Comparison of ENCODE assay signal across 9 mouse cellular contexts in the genomic region with DNA sequence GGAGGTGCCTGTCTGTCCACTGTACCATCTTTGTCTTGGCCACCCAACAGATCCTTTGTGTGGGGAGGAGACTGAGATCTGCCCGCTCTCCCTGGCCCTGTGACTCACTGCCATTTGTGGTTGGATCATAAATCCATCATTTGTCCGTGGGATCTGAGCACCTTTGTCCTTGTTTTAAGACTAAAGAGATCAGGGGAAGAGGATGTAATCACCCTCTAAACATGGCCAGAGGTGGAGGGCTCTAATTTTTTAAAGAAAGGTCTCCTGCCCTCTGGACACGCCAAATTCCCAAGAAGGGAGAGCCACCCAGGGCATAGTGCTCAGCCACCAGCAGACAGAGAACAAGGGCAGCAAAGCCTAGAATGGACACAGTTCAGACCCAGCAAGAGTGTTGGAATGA. TPM values are rescaled to one million over a fixed set of nuclear protein-coding genes. Genes with fewer than 3 reads are reported as not detected.
A peak's percentile ranks its signal among the peaks of the same experiment; 100 is the strongest.
DNase-seq lines count a peak whose midpoint lies in the region; ATAC-seq and TF ChIP-seq lines count a peak whose summit lies in the region.
"Had no signal": no experiment of that assay in that cellular context is flagged by ENCODE, and none has a peak within 500 bp of the region (broad histone marks: within the 10 kb centered on the region; RNA-seq: fewer than 3 reads in every experiment).

No protein-coding gene starts in this region.

- H3K4me2 ChIP-seq in kidney, embryonic 16.5 days (replicated peaks; ENCODE audit: low read depth, low read length), result no peak overlapping the region
- no peak overlapping the region for H3K4me2 ChIP-seq in embryonic facial prominence, embryonic 14.5 days (ENCODE audit: low read depth, low read length)
- H3K4me2 ChIP-seq in liver, postnatal 0 days (ENCODE audit: low read depth, low read length), result peak overlapping the region; percentile 78

- peak overlapping the region; percentile 69 for H3K4me3 ChIP-seq in erythroblast, embryonic 14.5 days (replicated peaks)
- no peak overlapping the region for H3K4me3 ChIP-seq in kidney, embryonic 16.5 days (ENCODE audit: low read length)
- H3K4me3 ChIP-seq in embryonic facial prominence, embryonic 14.5 days (ENCODE audit: low read depth, low read length), result no peak overlapping the region
- no peak overlapping the region for H3K4me3 ChIP-seq in liver, postnatal 0 days (ENCODE audit: low read depth, low read length)

- no peaks in the 10 kb centered on the region; the same call in 1 of the 2 replicates for H3K36me3 ChIP-seq in erythroblast, embryonic 14.5 days (ENCODE audit: control insufficient read depth)
- H3K36me3 ChIP-seq in kidney, embryonic 16.5 days (ENCODE audit: insufficient read depth, low read length), result no peaks in the 10 kb centered on the region
- no peaks in the 10 kb centered on the region for H3K36me3 ChIP-seq in embryonic facial prominence, embryonic 14.5 days (ENCODE audit: control insufficient read depth, insufficient read depth, low read length)
- H3K36me3 ChIP-seq in liver, postnatal 0 days (replicated peaks; ENCODE audit: insufficient read depth, low read length), result no peaks in the 10 kb centered on the region

- H3K27me3 ChIP-seq in erythroblast, embryonic 14.5 days (ENCODE audit: control insufficient read depth), result peaks cover 11% of the 10 kb centered on the region
- no peaks in the 10 kb centered on the region for H3K27me3 ChIP-seq in kidney, embryonic 16.5 days (ENCODE audit: insufficient read depth, low read length)
- no peaks in the 10 kb centered on the region for H3K27me3 ChIP-seq in embryonic facial prominence, embryonic 14.5 days (replicated peaks; ENCODE audit: control insufficient read depth, insufficient read depth, low read length)
- H3K27me3 ChIP-seq in liver, postnatal 0 days (ENCODE audit: insufficient read depth, low read length), result no peaks in the 10 kb centered on the region

- no peak for TF ChIP-seq EP300 in liver, postnatal 0 days (IDR thresholded peaks at IDR 0.05; ENCODE audit: low read depth)

- 65% methylated on average over 3 of the region's 3 CpGs for WGBS in kidney, embryonic 16.5 days
- WGBS in embryonic facial prominence, embryonic 14.5 days, result 87% methylated on average over 3 of the region's 3 CpGs
- 75% methylated on average over 3 of the region's 3 CpGs for WGBS in liver, postnatal 0 days (ENCODE audit: insufficient replicate concordance)

- no peak overlapping the region for H3K9ac ChIP-seq in kidney, embryonic 16.5 days (replicated peaks; ENCODE audit: low read length)
- H3K9ac ChIP-seq in embryonic facial prominence, embryonic 14.5 days (ENCODE audit: low read depth, low read length), result no peak overlapping the region
- H3K9ac ChIP-seq in liver, postnatal 0 days (replicated peaks), result peak overlapping the region; percentile 52

- no peaks in the 10 kb centered on the region for H3K9me3 ChIP-seq in erythroblast, embryonic 14.5 days (ENCODE audit: control insufficient read depth, low read length)
- no peaks in the 10 kb centered on the region for H3K9me3 ChIP-seq in kidney, embryonic 16.5 days (ENCODE audit: low read length)
- no peaks in the 10 kb centered on the region for H3K9me3 ChIP-seq in embryonic facial prominence, embryonic 14.5 days (ENCODE audit: control insufficient read depth, low read length)
- H3K9me3 ChIP-seq in liver, postnatal 0 days (ENCODE audit: low read length), result no peaks in the 10 kb centered on the region

- no peak for DNase-seq in kidney, postnatal 4 days
- DNase-seq in embryonic facial prominence, embryonic 14.5 days (ENCODE audit: low spot score), result no peak
- DNase-seq in liver, postnatal 0 days, result no peak
- no peak for DNase-seq in layer of hippocampus, postnatal 25 days (ENCODE audit: extremely low spot score in 1 of 2, low spot score in 1 of 2)

- H3K4me1 ChIP-seq in erythroblast, embryonic 14.5 days (ENCODE audit: control insufficient read depth), result peaks cover 94% of the 10 kb centered on the region
- H3K4me1 ChIP-seq in kidney, embryonic 16.5 days (ENCODE audit: insufficient read depth, low read length), result peaks cover 34% of the 10 kb centered on the region
- peaks cover 45% of the 10 kb centered on the region for H3K4me1 ChIP-seq in embryonic facial prominence, embryonic 14.5 days (ENCODE audit: control insufficient read depth, insufficient read depth, low read length)
- peaks cover 66% of the 10 kb centered on the region for H3K4me1 ChIP-seq in liver, postnatal 0 days (ENCODE audit: insufficient read depth)

- H3K27ac ChIP-seq in kidney, embryonic 16.5 days (ENCODE audit: low read length), result peak overlapping the region; percentile 94; the same call in 1 of the 2 replicates
- H3K27ac ChIP-seq in embryonic facial prominence, embryonic 14.5 days (replicated peaks; ENCODE audit: low read depth, low read length), result peak overlapping the region; percentile 84; the same call in 1 of the 2 replicates
- H3K27ac ChIP-seq in liver, postnatal 0 days (ENCODE audit: low read depth), result peak overlapping the region; percentile 96

- no peak for TF ChIP-seq CTCF in liver, postnatal 0 days (IDR thresholded peaks at IDR 0.05; ENCODE audit: low read depth)

- ATAC-seq in erythroblast, adult 5-6 weeks (replicated peaks; ENCODE audit: low FRiP score, poor library complexity, severe bottlenecking), result no peak
- no peak for ATAC-seq in kidney, embryonic 16.5 days (ENCODE audit: low FRiP score, low TSS enrichment)
- no peak for ATAC-seq in embryonic facial prominence, embryonic 14.5 days (ENCODE audit: low read depth)
- ATAC-seq in liver, postnatal 0 days, result no peak
- ATAC-seq in monocyte, adult 5-6 weeks (replicated peaks; ENCODE audit: insufficient number of reproducible peaks, low FRiP score, low TSS enrichment, poor library complexity, severe bottlenecking), result no peak
- ATAC-seq: hindbrain, postnatal 0 days had no signal

RNA-seq across cellular contexts. Expression of a gene that starts 12.9 kb away (rescaled TPM):
- polyA plus RNA-seq in erythroblast, embryonic 14.5 days (2012), result 13.2 and 14.8 TPM in 2 replicates
- 173 and 183 TPM in 2 replicates for total RNA-seq in erythroblast, adult 5-6 weeks (2015; ENCODE audit: low replicate concordance)
- 354 and 411 TPM in 2 replicates for total RNA-seq in erythroblast, adult 5-6 weeks (2017; ENCODE audit: low replicate concordance)
- 36.2 and 38.2 TPM in 2 replicates for polyA plus RNA-seq in kidney, embryonic 16.5 days (2015; fragmentation: Nextera tagmentation; extraction: Ambion mirVana)
- polyA plus RNA-seq in embryonic facial prominence, embryonic 14.5 days (2014; fragmentation: Nextera tagmentation; extraction: Ambion mirVana), result 37.9 and 41.3 TPM in 2 replicates
- polyA plus RNA-seq in liver, postnatal 0 days (2015; fragmentation: Nextera tagmentation; extraction: Ambion mirVana), result 60.1 and 62.6 TPM in 2 replicates
- total RNA-seq in monocyte, adult 5-6 weeks (2017), result 390 to 783 TPM (median 430 TPM) in 3 replicates
- total RNA-seq in layer of hippocampus, postnatal 25 days (2021), result 10 to 100 TPM; 17.0 to 18.1 TPM

RNA-seq across cellular contexts. Expression of a gene that starts 19.2 kb away (rescaled TPM):
- not detected in 2 replicates for polyA plus RNA-seq in erythroblast, embryonic 14.5 days (2012)
- total RNA-seq in erythroblast, adult 5-6 weeks (2015; ENCODE audit: low replicate concordance), result 1.3 and 2.9 TPM in 2 replicates
- 0.28 TPM in 1 of 2 replicates, not detected in the other for total RNA-seq in erythroblast, adult 5-6 weeks (2017; ENCODE audit: low replicate concordance)
- polyA plus RNA-seq in kidney, embryonic 16.5 days (2015; fragmentation: Nextera tagmentation; extraction: Ambion mirVana), result 0.17 and 0.21 TPM in 2 replicates
- polyA plus RNA-seq in embryonic facial prominence, embryonic 14.5 days (2014; fragmentation: Nextera tagmentation; extraction: Ambion mirVana), result 0.18 and 0.43 TPM in 2 replicates
- 0.26 TPM in 2 replicates for polyA plus RNA-seq in liver, postnatal 0 days (2015; fragmentation: Nextera tagmentation; extraction: Ambion mirVana)
- 0.67 to 1.4 TPM (median 0.85 TPM) in 3 replicates for total RNA-seq in monocyte, adult 5-6 weeks (2017)
- total RNA-seq in layer of hippocampus, postnatal 25 days (2021), result under 1 TPM in 1 of 2 experiments, not detected in 1; 0.22 TPM
- total RNA-seq: hindbrain, postnatal 0 days had no signal

RNA-seq across cellular contexts. Expression of a gene that starts 54.8 kb away (rescaled TPM):
- not detected in 2 replicates for polyA plus RNA-seq in erythroblast, embryonic 14.5 days (2012)
- total RNA-seq in erythroblast, adult 5-6 weeks (2015; ENCODE audit: low replicate concordance), result not detected in 2 replicates
- not detected in 2 replicates for total RNA-seq in erythroblast, adult 5-6 weeks (2017; ENCODE audit: low replicate concordance)
- polyA plus RNA-seq in kidney, embryonic 16.5 days (2015; fragmentation: Nextera tagmentation; extraction: Ambion mirVana), result 12.5 and 17.1 TPM in 2 replicates
- polyA plus RNA-seq in embryonic facial prominence, embryonic 14.5 days (2014; fragmentation: Nextera tagmentation; extraction: Ambion mirVana), result 40.8 and 44.2 TPM in 2 replicates
- polyA plus RNA-seq in liver, postnatal 0 days (2015; fragmentation: Nextera tagmentation; extraction: Ambion mirVana), result 1.6 TPM in 2 replicates
- total RNA-seq in monocyte, adult 5-6 weeks (2017), result not detected in 3 replicates
- total RNA-seq in layer of hippocampus, postnatal 25 days (2021), result 1 to 10 TPM; 3.2 to 5.4 TPM
